Mouse (Mus musculus) E14TG2a.4 (cell line): ENCODE measurements around the gene Gmds.

Experiments
- CTCF ChIP-seq: conservative IDR thresholded peaks from 2 replicates; pipeline ENCODE4 v1.5.1; 2014; ENCODE audit warnings: low read length
- NANOG ChIP-seq: IDR thresholded peaks from 2 replicates; pipeline ENCODE4 v1.6.1; 2014; ENCODE audit warnings: borderline replicate concordance, low read length, mixed read lengths
- POU5F1 ChIP-seq: IDR thresholded peaks from 2 replicates; pipeline ENCODE4 v1.6.1; 2014; ENCODE audit warnings: low read length, borderline replicate concordance

DNA sequence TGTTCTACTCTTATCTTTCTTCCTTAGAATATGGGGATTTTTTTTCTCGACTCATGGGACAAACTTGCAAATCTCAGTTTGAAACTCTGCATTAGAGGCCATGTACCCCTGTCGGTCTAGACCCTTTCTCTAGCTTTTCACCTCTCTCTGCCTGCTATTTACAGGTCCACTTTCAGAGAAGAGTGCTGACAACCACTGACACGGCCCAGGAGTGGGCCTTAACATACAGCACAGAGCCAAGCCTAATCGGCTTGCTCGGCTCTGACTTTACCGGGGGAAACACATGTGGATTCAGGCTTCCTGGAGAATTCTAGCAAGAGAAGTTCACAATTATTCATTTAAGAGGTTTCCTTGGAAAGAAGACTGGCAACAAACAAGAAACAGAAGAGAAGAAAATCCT lies 517.5 kb downstream of the Gmds start:
- TF ChIP-seq CTCF = no peak
- TF ChIP-seq POU5F1 = no peak
- no peak for TF ChIP-seq NANOG
